Mouse (Mus musculus) lung, adult 2 months (tissue): ENCODE results near the gene Gm20388. TPM values are rescaled to one million over a fixed set of nuclear protein-coding genes. Genes with fewer than 3 reads are reported as not detected.

ENCODE experiments used
- DNase-seq: peaks from one replicate; pipeline ENCODE4 v3.0.0; 2022
- H3K4me1 ChIP-seq: fragments of 200-500 bp; 2 replicates; pipeline ENCODE4 v1.6.1; 2011; ENCODE audit warnings: low read length; ENCODE audit not compliant: control insufficient read depth, insufficient read depth
- H3K4me3 ChIP-seq: fragments of 200-500 bp; replicated peaks from 2 replicates; pipeline ENCODE3; 2011; ENCODE audit warnings: low read depth, mild to moderate bottlenecking, control low read depth, low read length; ENCODE audit errors: extremely low read depth
- CTCF ChIP-seq: fragments of 200-500 bp; IDR thresholded peaks from 2 replicates; pipeline ENCODE4 v1.5.1; 2011; ENCODE audit warnings: mild to moderate bottlenecking, low read length, control low read depth; ENCODE audit not compliant: insufficient read depth
- POLR2A ChIP-seq: fragments of 200-500 bp; IDR thresholded peaks from 2 replicates; pipeline ENCODE4 v1.6.1; 2011; ENCODE audit warnings: low read depth, mild to moderate bottlenecking, control low read depth, low read length, borderline replicate concordance; ENCODE audit errors: extremely low read depth
- WGBS: fragments of 180-500 bp; shearing (Covaris S2); methylation state at CpG from one replicate; pipeline ENCODE4 v1.1.7; 2018; 5-methylcytosine and 5-hydroxymethylcytosine counted together
- polyA plus RNA-seq: library from polyadenylated mRNA; depleted of rRNA; stranded (reverse); fragments of >200 nt; gene quantifications from 2 replicates; pipeline ENCODE4 v1.2.3, GENCODE M21; 2012

Gene Gm20388
- polyA plus RNA-seq, 1 experiment, result 67.8 TPM

DNA sequence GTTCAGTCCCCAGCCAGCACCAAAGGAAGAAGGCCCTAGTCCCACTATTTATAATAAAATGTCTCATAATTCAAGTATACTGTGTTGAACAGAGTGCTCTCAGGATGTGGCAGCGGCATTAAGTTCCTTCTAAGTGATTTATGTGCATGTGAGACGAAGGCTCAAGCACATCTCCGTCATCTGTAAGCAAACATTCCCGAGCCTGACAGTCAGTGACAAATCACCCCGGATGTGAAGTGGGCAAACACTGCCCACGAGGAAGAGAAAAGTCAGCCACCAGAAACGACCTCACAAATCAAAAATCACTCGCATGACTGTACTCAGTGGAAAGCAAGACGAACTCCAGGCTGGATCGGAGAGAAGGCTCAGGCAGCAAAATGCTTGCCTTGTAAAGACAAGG lies 3883.3 kb downstream of the Gm20388 start:
- TF ChIP-seq CTCF (no peak), POLR2A (no peak)
- H3K4me1 ChIP-seq, result no peaks in the 10 kb centered on the region
- H3K4me3 ChIP-seq, result no peak overlapping the region
- WGBS, result 15% methylated on average over 10 of the region's 10 CpGs
- no peak for DNase-seq

GRCm38 (mm10) chr8:123794766-123795165 lies 3884.1 kb downstream of the Gm20388 start:
- WGBS, result 59% methylated on average over 4 of the region's 4 CpGs
- Histone ChIP-seq H3K4me1 (no peaks in the 10 kb centered on the region), H3K4me3 (no peak overlapping the region)
- no peak for DNase-seq
- no peak for TF ChIP-seq CTCF
- no peak for TF ChIP-seq POLR2A

DNA sequence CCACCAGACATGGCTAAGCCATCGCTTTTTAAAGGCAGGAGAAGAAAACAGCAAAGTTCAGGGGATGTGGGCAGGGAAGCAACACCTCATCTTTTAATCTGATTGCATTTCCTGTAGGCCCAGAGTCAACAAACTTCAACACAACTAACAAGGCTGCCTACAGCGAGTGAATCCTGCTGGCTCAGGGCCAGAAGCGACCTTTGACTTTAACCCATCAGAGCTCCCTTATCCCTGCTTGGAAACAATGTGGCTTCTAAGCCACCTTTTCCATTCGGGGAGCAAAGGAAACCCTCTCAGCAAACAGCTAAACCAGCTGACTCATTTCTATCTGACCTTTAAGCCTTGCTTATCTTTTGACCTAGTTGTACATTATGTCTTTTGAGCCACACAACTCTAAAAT lies 3886.1 kb downstream of the Gm20388 start:
- no peak for DNase-seq
- 43% methylated on average over 4 of the region's 4 CpGs for WGBS
- H3K4me1 ChIP-seq, result no peaks in the 10 kb centered on the region
- H3K4me3 ChIP-seq, result no peak overlapping the region
- TF ChIP-seq CTCF (no peak), POLR2A (no peak)

DNA sequence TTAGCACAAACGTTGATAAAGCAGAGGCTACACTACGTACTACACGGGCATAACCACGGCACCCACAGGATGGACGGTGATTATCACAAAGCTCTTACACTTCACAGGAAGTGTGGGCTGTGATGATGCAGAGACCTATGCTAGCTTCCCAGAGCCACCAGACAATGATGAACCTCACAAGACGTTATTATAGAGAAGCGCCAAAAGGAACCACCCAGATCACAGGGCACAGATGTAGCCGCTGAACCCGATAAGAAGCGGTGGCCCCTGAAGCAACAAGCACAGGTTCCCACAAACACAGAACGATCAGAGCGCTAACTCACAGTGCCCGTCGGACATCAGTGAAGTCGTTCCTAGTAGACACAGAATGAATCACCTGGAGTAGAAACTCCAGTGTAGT lies 3887.3 kb downstream of the Gm20388 start:
- H3K4me1 ChIP-seq, result no peaks in the 10 kb centered on the region
- WGBS, result 78% methylated on average over 15 of the region's 15 CpGs
- DNase-seq, result no peak
- no peak for TF ChIP-seq POLR2A
- no peak for TF ChIP-seq CTCF
- H3K4me3 ChIP-seq, result no peak overlapping the region

DNA sequence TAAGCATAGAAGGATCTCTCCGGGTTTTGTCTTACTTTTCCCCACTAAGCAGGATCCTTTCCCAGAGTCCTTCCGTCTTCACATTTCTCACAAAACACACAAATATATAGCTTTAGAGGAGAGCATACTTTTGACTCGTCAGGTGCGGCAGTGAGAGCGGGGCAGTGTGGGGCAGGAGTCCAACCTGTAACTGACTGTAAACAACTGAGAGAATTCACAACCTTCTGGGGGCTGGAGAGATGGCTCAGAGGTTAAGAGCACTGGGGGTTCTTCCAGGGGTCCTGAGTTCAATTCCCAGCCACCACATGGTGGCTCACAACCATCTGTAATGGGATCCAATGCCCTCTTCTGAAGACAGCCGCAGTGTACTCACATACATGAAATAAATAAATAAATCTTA lies 3888.8 kb downstream of the Gm20388 start:
- no peak for DNase-seq
- no peak overlapping the region for H3K4me3 ChIP-seq
- no peak for TF ChIP-seq CTCF
- no peak for TF ChIP-seq POLR2A
- H3K4me1 ChIP-seq, result no peaks in the 10 kb centered on the region
- WGBS, result 82% methylated on average over 6 of the region's 6 CpGs

GRCm38 (mm10) chr8:123799885-123800284 lies 3889.2 kb downstream of the Gm20388 start:
- WGBS, result 43% methylated on average over 3 of the region's 3 CpGs
- TF ChIP-seq POLR2A, result no peak
- no peak overlapping the region for H3K4me3 ChIP-seq
- H3K4me1 ChIP-seq, result no peaks in the 10 kb centered on the region
- DNase-seq, result no peak

- no peak for DNase-seq
- Histone ChIP-seq H3K4me1 (no peaks in the 10 kb centered on the region; the same call in 1 of the 2 replicates), H3K4me3 (no peak overlapping the region)
- 93% methylated on average over 7 of the region's 7 CpGs for whole genome bisulfite sequencing
- TF ChIP-seq CTCF, result no peak
- no peak for TF ChIP-seq POLR2A
Measured at GRCm38 (mm10) chr8:123800867-123801266, 3890.2 kb downstream of the Gm20388 start.

DNA sequence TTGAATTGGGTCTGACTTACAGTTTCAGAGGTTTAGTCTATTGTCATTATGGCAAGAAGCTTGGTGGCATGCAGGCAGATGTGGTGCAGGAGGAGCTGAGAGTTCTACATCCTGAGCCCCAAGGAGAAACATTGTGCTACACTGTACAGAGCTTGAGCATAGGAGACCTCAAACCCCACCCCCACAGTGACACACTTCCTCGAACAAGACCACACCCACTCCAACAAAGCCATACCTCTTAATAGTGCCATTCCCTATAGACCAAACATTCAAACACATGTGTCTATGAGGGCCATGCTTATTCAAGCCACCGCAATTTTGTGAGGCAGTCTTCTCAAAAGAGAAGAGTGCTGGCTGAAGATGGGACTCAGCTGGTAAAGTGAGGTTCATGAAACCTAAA lies 3890.9 kb downstream of the Gm20388 start:
- H3K4me3 ChIP-seq, result no peak overlapping the region
- no peaks in the 10 kb centered on the region; the same call in 1 of the 2 replicates for H3K4me1 ChIP-seq
- TF ChIP-seq POLR2A (no peak), CTCF (no peak)
- 89% methylated on average over 2 of the region's 2 CpGs for WGBS
- no peak for DNase-seq

- Histone ChIP-seq H3K4me1 (peaks cover 5% of the 10 kb centered on the region; the same call in 1 of the 2 replicates), H3K4me3 (no peak overlapping the region)
- no peak for TF ChIP-seq POLR2A
- no peak for TF ChIP-seq CTCF
- WGBS, result 77% methylated on average over 1 of the region's 1 CpGs
- DNase-seq, result no peak
Measured at GRCm38 (mm10) chr8:123803639-123804038, 3893.0 kb downstream of the Gm20388 start.

DNA sequence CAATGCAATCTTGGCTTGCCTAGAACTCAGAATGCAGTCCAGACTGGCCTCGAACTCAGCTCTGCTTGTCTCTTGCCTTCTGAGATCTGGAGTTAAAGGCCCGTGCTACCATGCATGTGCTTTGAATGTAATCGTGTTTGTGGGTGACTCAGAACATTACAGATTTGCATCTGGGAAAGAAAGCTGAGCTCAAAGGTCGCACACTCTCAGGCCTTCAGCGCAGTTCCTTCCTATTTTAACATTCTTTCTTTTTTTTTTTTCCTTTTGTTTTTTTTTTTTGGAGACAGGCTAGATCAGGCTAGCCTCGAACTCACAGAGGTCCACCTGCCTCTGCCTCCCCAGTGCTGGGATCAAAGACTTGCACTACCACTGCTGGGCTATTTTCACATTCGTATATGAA lies 3893.9 kb downstream of the Gm20388 start:
- 84% methylated on average over 7 of the region's 7 CpGs for WGBS
- no peak for DNase-seq
- Histone ChIP-seq H3K4me1 (peaks cover 5% of the 10 kb centered on the region; the same call in 1 of the 2 replicates), H3K4me3 (no peak overlapping the region)
- TF ChIP-seq CTCF (no peak), POLR2A (no peak)
